Mouse (Mus musculus) cortical plate, adult 2 months (tissue): ENCODE results near the gene Hoxb4. TPM values are rescaled to one million over a fixed set of nuclear protein-coding genes. Genes with fewer than 3 reads are reported as not detected.

ENCODE experiments used
- H3K27ac ChIP-seq: fragments of 200-500 bp; 2 replicates; pipeline ENCODE4 v1.5.1; 2012; ENCODE audit warnings: low read length, control low read depth, inconsistent platforms; ENCODE audit not compliant: insufficient read depth
- H3K4me1 ChIP-seq: fragments of 200-500 bp; 2 replicates; pipeline ENCODE4 v1.6.1; 2011; ENCODE audit warnings: low read length; ENCODE audit not compliant: control insufficient read depth, insufficient read depth
- H3K4me3 ChIP-seq: fragments of 200-500 bp; 2 replicates; pipeline ENCODE4 v1.5.1; 2011; ENCODE audit warnings: mild to moderate bottlenecking, low read length, control low read depth; ENCODE audit not compliant: insufficient read depth
- CTCF ChIP-seq: fragments of 200-500 bp; IDR thresholded peaks from 2 replicates; pipeline ENCODE4 v1.5.1; 2011; ENCODE audit warnings: mild to moderate bottlenecking, control low read depth, low read length; ENCODE audit not compliant: insufficient read depth; ENCODE audit errors: extremely low read depth
- POLR2A ChIP-seq: fragments of 200-500 bp; IDR thresholded peaks from 2 replicates; pipeline ENCODE4 v1.6.1; 2011; ENCODE audit warnings: mild to moderate bottlenecking, low read length, control low read depth; ENCODE audit not compliant: insufficient read depth; ENCODE audit errors: extremely low read depth
- polyA plus RNA-seq: library from polyadenylated mRNA; depleted of rRNA; stranded (reverse); fragments of >200 nt; gene quantifications from 2 replicates; pipeline ENCODE4 v1.2.3, GENCODE M21; 2012

The Hoxb4 gene
- polyA plus RNA-seq, 1 experiment, result not detected

DNA sequence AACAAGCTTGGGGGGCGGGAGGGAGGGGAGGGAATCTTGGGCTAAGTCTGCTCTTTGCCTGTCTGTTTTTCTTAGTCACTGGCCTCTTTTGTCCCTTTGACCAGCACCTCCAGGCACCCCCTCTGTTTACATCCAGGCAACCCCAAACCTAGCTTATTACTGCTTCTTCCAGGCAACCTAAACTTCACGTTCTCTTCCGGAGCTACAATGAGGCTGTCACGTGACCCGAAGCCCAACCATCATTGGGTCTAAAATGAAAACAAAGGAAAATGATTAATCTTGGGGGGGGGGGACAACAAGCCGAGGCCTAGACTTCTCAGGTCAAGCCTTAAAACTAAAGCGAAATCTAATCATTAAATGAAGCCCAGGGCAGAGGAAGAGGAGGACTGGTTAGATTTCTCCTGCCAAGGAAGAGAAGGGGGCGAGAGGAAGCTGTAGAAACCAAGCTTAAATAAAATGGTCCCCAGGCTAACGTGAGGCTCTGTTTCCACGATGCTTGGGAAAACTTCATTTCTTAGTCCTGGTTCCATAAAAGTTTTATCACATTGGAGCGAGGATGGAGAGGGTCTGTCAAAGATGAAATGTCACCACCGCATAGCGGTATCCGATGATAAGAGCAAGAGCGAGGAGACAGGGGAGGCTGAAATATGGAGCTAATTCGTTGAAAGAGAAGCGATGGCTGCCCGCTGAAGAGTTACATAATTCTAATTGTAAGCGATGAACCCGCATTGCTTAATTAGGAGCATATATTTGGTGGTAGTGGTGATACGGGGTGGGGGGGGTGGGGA is 30.3 kb downstream of the Hoxb4 start:
- Histone ChIP-seq H3K27ac (no peak overlapping the region), H3K4me1 (no peaks in the 10 kb centered on the region), H3K4me3 (no peak overlapping the region)
- TF ChIP-seq POLR2A (no peak), CTCF (no peak)

DNA sequence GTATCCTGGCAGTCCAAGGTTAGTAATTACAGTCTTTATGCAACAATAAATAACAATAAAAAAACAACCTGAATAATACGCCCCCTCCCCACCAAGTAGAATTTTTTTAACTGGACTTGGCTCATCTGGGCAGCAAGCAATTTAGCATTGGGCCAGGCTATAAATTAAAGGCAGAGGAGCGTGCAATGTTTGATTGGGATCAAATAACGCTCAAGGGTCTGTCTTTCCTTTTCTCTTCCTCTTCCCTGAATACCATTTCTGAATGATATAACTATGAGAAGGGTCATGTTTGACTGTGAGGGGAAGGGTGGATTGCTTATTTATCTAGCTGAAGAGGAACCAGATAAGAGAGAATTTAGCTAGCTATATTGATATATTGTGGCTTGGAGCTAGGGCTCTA is 30.9 kb downstream of the Hoxb4 start:
- Histone ChIP-seq H3K4me1 (no peaks in the 10 kb centered on the region), H3K4me3 (no peak overlapping the region), H3K27ac (no peak overlapping the region)
- TF ChIP-seq POLR2A (no peak), CTCF (no peak)

DNA sequence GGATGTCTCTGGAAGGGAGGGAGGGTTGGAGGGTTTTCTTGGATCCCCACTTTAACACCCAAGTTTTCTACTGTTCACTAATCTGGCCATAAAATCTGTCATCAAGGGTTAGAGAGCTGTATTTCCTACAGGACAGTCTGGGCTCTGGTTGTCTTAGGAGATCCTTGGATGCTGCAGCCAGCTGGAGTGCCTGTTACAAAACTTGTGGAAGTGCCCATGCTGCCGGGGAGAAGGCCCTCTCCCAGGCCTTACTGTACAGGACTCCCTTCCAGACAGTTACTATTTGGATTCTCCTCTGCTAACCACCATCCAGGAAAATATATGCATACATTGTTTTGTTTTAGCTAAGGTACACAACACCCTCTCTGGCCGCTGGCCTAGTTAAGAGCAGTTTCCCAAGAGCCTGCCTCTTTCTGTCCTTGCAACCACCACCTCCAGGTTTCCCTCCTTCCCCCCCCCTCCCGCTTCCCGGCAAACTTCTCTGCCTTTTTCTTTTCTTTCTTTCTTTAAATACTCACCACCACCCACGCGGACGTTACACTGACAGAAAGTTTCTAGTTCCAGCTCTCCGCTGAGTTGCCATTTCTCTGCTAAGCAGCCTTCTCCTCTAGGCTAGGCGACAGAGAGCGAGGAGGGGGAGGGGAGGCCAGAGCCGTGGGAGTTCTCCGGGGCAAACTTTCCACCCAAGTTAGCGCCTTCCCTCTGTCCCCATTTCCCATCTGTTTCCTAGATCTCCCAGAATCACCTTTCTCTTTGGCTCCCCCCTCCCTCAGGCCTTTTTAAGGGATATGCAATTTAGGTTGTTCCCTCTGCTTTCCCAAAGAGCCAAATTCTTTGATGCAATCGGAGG is 31.6 kb downstream of the Hoxb4 start:
- no peak overlapping the region for H3K4me3 ChIP-seq

GRCm38 (mm10) chr11:96350341-96350624 is 32.2 kb downstream of the Hoxb4 start, which contains the start of gene Hoxb2:
Gene Hoxb2 (plus strand): TSS chr11:96350525.
- TF ChIP-seq POLR2A, result no peak
- TF ChIP-seq CTCF, result no peak
- H3K27ac ChIP-seq, result no peak within 1 kb of the TSS
- no peaks in the 10 kb centered on the region for H3K4me1 ChIP-seq
- no peak within 1 kb of the TSS for H3K4me3 ChIP-seq

More for the DNA sequence above, 31.6 kb downstream of the Hoxb4 start:
- Histone ChIP-seq H3K4me1 (no peaks in the 10 kb centered on the region), H3K27ac (no peak overlapping the region)
- TF ChIP-seq POLR2A (no peak), CTCF (no peak)

DNA sequence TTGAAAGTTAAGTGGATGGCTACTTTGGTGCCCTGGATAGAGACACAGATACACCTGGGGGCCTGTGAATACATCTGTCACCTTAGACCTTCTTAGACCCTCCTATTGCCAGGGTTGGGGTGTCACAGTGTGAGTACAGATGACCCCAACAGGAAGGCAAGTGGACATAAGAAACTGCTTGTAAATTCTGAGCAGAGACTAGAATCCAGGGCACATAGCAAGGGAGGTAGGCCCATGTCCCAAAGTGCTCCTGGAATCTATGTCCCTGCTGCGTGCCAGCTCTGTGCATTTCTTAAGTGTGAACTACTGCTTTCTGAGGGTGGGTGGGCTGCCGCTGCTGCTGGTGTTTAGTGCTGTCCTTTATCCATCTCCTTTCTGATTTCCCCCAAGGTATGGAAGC is 32.7 kb downstream of the Hoxb4 start:
- Histone ChIP-seq H3K4me3 (no peak overlapping the region), H3K27ac (no peak overlapping the region)
- no peak for TF ChIP-seq CTCF
- no peak for TF ChIP-seq POLR2A

DNA sequence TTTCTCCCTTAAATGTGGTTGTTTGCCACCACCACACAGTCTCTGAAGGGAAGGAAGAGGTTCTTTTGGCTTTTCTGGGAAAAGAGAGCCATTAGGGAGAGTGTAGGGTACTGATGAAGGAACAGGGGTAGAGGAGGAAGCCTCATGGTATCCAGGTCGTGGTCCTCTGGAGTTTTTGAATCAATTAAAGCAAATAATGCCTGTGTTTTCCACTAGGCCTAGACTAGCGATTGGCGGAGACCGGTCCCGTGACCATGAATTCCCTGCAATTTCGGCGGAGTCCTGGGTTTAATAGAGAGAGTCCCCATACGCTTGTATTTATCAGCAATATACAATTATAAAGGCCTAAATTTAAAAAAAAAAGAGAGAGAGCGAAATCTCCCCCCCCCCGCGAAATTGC is 33.2 kb downstream of the Hoxb4 start:
- TF ChIP-seq POLR2A (no peak), CTCF (no peak)
- Histone ChIP-seq H3K4me3 (no peak overlapping the region), H3K27ac (no peak overlapping the region), H3K4me1 (no peaks in the 10 kb centered on the region)

More for the DNA sequence above, 32.7 kb downstream of the Hoxb4 start:
- H3K4me1 ChIP-seq, result no peaks in the 10 kb centered on the region

DNA sequence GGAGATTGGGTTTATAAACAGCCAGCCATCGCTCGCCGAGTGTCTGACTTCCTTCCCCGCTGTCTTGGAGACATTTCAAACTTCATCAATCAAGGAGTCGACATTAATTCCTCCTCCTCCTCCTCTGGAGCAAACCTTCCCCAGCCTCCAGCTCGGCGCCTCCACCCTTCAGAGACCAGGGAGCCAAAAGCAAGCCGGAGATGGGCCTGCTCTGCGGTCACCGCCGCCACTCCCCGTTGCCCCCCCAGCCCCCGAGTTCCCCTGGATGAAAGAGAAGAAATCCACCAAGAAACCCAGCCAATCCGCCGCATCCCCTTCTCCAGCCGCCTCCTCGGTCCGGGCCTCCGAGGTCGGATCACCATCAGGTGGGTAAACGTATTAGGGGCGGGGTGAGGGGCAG is 33.8 kb downstream of the Hoxb4 start:
- Histone ChIP-seq H3K27ac (no peak overlapping the region), H3K4me3 (no peak overlapping the region)

DNA sequence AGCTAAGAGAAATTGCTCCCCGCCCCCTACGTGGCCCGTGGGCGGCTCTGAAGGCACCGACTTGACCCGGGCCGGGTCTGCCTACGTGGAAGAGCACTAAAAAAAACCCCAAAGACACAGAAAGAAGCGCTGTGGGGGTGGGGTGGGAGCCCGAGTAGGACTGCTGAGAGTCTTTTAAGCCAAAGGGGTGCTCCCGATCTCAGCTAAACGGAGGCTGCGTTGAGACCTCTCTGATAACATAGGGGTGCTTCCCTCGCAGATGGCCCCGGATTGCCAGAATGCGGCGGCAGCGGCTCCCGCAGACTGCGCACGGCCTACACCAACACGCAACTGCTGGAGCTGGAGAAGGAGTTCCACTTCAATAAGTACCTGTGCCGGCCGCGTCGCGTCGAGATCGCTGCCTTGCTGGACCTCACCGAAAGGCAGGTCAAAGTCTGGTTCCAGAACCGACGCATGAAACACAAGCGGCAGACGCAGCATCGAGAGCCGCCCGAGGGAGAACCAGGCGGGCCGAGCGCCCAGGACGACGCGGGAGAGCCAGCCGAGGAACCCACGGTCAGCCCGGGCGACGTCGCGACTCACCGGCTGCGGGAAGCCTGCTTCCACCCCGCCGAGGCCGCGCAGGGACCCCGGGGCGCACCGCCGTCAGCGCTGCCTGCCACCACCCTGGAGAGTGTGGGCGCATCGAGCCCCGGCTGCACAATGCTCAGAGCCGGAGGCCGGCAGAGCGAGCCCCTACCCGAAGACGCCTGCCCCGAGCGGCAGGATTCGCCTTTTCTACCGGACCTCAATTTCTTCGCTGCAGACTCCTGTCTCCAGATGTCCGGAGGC is 34.8 kb downstream of the Hoxb4 start:
- no peaks in the 10 kb centered on the region for H3K4me1 ChIP-seq
- no peak overlapping the region for H3K27ac ChIP-seq
- TF ChIP-seq CTCF (no peak), POLR2A (no peak)
- H3K4me3 ChIP-seq, result no peak overlapping the region

More for the DNA sequence above, 33.8 kb downstream of the Hoxb4 start:
- H3K4me1 ChIP-seq, result no peaks in the 10 kb centered on the region
- no peak for TF ChIP-seq POLR2A
- no peak for TF ChIP-seq CTCF

DNA sequence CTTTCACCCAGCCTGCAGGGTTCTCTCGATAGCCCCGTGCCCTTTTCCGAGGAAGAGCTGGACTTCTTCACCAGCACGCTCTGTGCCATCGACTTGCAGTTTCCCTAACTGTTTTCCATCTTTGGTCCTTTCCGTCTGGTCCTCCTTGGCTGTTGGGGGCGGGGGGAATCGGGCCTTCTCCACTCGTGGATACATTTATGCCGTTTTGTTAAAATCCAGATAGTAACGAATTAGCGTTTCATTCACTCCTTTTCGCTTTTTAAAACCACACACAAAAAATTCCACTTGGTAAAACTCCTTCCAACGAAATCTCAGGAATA is 35.4 kb downstream of the Hoxb4 start:
- Histone ChIP-seq H3K4me1 (no peaks in the 10 kb centered on the region), H3K27ac (no peak overlapping the region), H3K4me3 (no peak overlapping the region)
- no peak for TF ChIP-seq CTCF
